Mouse (Mus musculus) neural tube, embryonic 11.5 days (tissue): ENCODE measurements at regions not wholly inside any gene's neighbourhood (a gene's known extent, or its start where the extent isn't known, plus 50 kb on each side); places are given as distances from the start of the nearest gene placed in this dataset.

Source experiments
- ATAC-seq: fragments of 200-750 bp; cut with Nextera tagmentation; 2 replicates; pipeline ENCODE4 v1.8.0; 2017; ENCODE audit warnings: moderate number of reproducible peaks, mild to moderate bottlenecking, moderate TSS enrichment, moderate library complexity; ENCODE audit not compliant: insufficient read depth, low FRiP score, low TSS enrichment
- DNase-seq: peaks from one replicate; pipeline ENCODE4 v3.0.0-alpha.2; 2015; ENCODE audit warnings: low spot score
- H3K27ac ChIP-seq: fragments of 300-500 bp; sonication (generic); 2 replicates; pipeline ENCODE4 v1.5.1; 2014; ENCODE audit warnings: low read depth, mild to moderate bottlenecking, low read length
- H3K27me3 ChIP-seq: fragments of 300-500 bp; sonication (generic); 2 replicates; pipeline ENCODE4 v1.6.1; 2014; ENCODE audit warnings: mild to moderate bottlenecking, low read length, mixed read lengths; ENCODE audit not compliant: control insufficient read depth, insufficient read depth
- H3K36me3 ChIP-seq: fragments of 300-500 bp; sonication (generic); 2 replicates; pipeline ENCODE4 v1.6.1; 2014; ENCODE audit warnings: mild to moderate bottlenecking, low read length, moderate library complexity, mixed read lengths; ENCODE audit not compliant: control insufficient read depth, insufficient read depth
- H3K4me1 ChIP-seq: fragments of 300-500 bp; sonication (generic); 2 replicates; pipeline ENCODE4 v1.6.1; 2014; ENCODE audit warnings: low read length, mixed read lengths; ENCODE audit not compliant: control insufficient read depth, insufficient read depth
- H3K4me2 ChIP-seq: fragments of 300-500 bp; sonication (generic); 2 replicates; pipeline ENCODE4 v1.6.1; 2014; ENCODE audit warnings: low read depth, mild to moderate bottlenecking, moderate library complexity
- H3K4me3 ChIP-seq: fragments of 300-500 bp; sonication (generic); 2 replicates; pipeline ENCODE4 v1.5.1; 2014; ENCODE audit warnings: low read depth, low read length
- H3K9ac ChIP-seq: fragments of 300-500 bp; sonication (generic); 2 replicates; pipeline ENCODE4 v1.6.1; 2014; ENCODE audit warnings: mild to moderate bottlenecking, low read length
- H3K9me3 ChIP-seq: fragments of 300-500 bp; sonication (generic); 2 replicates; pipeline ENCODE4 v1.6.1; 2016; ENCODE audit warnings: low read length; ENCODE audit not compliant: control insufficient read depth
- WGBS: fragments of 180-500 bp; shearing (Covaris S2); extraction: QIAGEN DNeasy Blood & Tissue Kit; methylation state at CpG from one replicate; pipeline ENCODE4 v1.1.7; 2014; 5-methylcytosine and 5-hydroxymethylcytosine counted together

GRCm38 (mm10) chr13:57212251-57212650 lies 316.5 kb upstream of the Trpc7 start:
- Histone ChIP-seq H3K4me1 (peaks cover 6% of the 10 kb centered on the region), H3K9ac (no peak overlapping the region), H3K27me3 (no peaks in the 10 kb centered on the region), H3K4me2 (no peak overlapping the region), H3K4me3 (no peak overlapping the region), H3K9me3 (no peaks in the 10 kb centered on the region), H3K36me3 (no peaks in the 10 kb centered on the region), H3K27ac (no peak overlapping the region)
- 76% methylated on average over 1 of the region's 1 CpGs for WGBS
- no peak for ATAC-seq
- no peak for DNase-seq

GRCm38 (mm10) chr13:57191195-57191594 lies 295.4 kb upstream of the Trpc7 start:
- no peak overlapping the region for H3K9ac ChIP-seq
- ATAC-seq (no peak), DNase-seq (no peak)
- no peak overlapping the region for H3K4me3 ChIP-seq
- H3K27ac ChIP-seq = no peak overlapping the region
- no peaks in the 10 kb centered on the region for H3K9me3 ChIP-seq
- 76% methylated on average over 3 of the region's 3 CpGs for WGBS
- no peaks in the 10 kb centered on the region for H3K4me1 ChIP-seq
- H3K36me3 ChIP-seq = no peaks in the 10 kb centered on the region
- no peaks in the 10 kb centered on the region for H3K27me3 ChIP-seq
- no peak overlapping the region for H3K4me2 ChIP-seq

GRCm38 (mm10) chr13:57189246-57189645 lies 293.5 kb upstream of the Trpc7 start:
- Histone ChIP-seq H3K36me3 (no peaks in the 10 kb centered on the region), H3K9me3 (no peaks in the 10 kb centered on the region), H3K4me3 (no peak overlapping the region), H3K4me1 (no peaks in the 10 kb centered on the region), H3K4me2 (no peak overlapping the region), H3K9ac (no peak overlapping the region), H3K27me3 (no peaks in the 10 kb centered on the region), H3K27ac (no peak overlapping the region)
- DNase-seq (no peak), ATAC-seq (no peak)
- 25% methylated on average over 3 of the region's 3 CpGs for WGBS

GRCm38 (mm10) chr13:57186168-57186567 lies 290.4 kb upstream of the Trpc7 start:
- no peaks in the 10 kb centered on the region for H3K36me3 ChIP-seq
- DNase-seq (no peak), ATAC-seq (no peak)
- no peak overlapping the region for H3K4me2 ChIP-seq
- WGBS = 76% methylated on average over 2 of the region's 2 CpGs
- no peaks in the 10 kb centered on the region for H3K4me1 ChIP-seq
- H3K27me3 ChIP-seq = no peaks in the 10 kb centered on the region
- H3K9ac ChIP-seq = no peak overlapping the region
- H3K9me3 ChIP-seq = no peaks in the 10 kb centered on the region
- H3K27ac ChIP-seq = no peak overlapping the region
- no peak overlapping the region for H3K4me3 ChIP-seq

DNA sequence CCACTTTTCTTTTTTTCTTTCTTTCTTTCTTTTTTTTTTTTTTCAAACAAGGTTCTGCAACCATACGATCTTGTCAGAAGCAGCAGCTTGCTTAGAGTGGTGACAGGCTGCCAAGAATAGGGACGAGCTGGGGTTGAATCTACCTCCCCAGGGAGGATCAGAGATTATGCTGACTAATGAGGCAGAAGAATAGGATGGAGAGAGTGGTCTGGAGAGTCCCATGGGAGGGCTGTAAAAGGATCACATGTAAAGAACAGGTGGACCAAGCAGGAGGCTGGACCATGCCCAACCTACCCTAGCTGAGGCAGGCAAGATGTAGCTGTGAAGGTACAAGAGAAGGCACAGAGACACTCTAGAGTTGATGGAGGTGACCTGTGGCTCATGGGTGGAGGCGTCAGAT lies 274.4 kb upstream of the Trpc7 start:
- Histone ChIP-seq H3K4me3 (no peak overlapping the region), H3K27ac (no peak overlapping the region), H3K36me3 (no peaks in the 10 kb centered on the region), H3K9me3 (no peaks in the 10 kb centered on the region), H3K4me2 (no peak overlapping the region), H3K9ac (no peak overlapping the region), H3K27me3 (no peaks in the 10 kb centered on the region), H3K4me1 (no peaks in the 10 kb centered on the region)
- WGBS = 75% methylated on average over 3 of the region's 3 CpGs
- no peak for ATAC-seq
- DNase-seq = no peak

- Histone ChIP-seq H3K9ac (no peak overlapping the region), H3K4me3 (no peak overlapping the region), H3K27ac (no peak overlapping the region), H3K36me3 (no peaks in the 10 kb centered on the region), H3K4me2 (no peak overlapping the region), H3K27me3 (no peaks in the 10 kb centered on the region), H3K9me3 (no peaks in the 10 kb centered on the region), H3K4me1 (no peaks in the 10 kb centered on the region)
- 91% methylated on average over 2 of the region's 2 CpGs for WGBS
- DNase-seq = no peak
- ATAC-seq = no peak
These were observed 273.8 kb upstream of the Trpc7 start for GRCm38 (mm10) chr13:57169621-57170020.

DNA sequence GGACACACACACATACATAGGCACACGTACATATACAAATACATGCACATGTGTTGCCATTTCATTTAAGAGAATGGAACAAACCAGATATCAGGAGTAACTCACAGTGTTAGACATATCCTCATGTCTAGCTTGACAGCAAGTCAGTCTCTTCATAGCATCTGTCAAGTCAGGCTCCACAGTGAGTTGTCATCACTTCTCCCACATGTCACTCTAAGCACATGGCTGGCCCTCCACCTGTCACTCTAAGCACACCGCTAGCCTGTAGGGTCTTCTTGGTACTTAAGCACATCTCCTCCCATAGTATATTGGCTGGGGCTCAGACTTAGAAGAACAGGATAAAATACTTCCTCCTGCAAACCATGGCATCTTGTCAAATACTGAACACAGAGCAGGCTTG lies 269.6 kb upstream of the Trpc7 start:
- Histone ChIP-seq H3K27ac (no peak overlapping the region), H3K27me3 (no peaks in the 10 kb centered on the region), H3K9ac (no peak overlapping the region), H3K9me3 (no peaks in the 10 kb centered on the region), H3K4me1 (no peaks in the 10 kb centered on the region), H3K4me3 (no peak overlapping the region), H3K4me2 (no peak overlapping the region), H3K36me3 (no peaks in the 10 kb centered on the region)
- 92% methylated on average over 2 of the region's 2 CpGs for WGBS
- ATAC-seq (no peak), DNase-seq (no peak)

GRCm38 (mm10) chr13:57152787-57153186 lies 257.0 kb upstream of the Trpc7 start:
- H3K4me1 ChIP-seq = no peaks in the 10 kb centered on the region
- H3K9ac ChIP-seq = no peak overlapping the region
- DNase-seq = no peak
- no peak for ATAC-seq
- H3K27ac ChIP-seq = no peak overlapping the region
- H3K9me3 ChIP-seq = no peaks in the 10 kb centered on the region
- H3K4me3 ChIP-seq = no peak overlapping the region
- H3K27me3 ChIP-seq = no peaks in the 10 kb centered on the region
- no peak overlapping the region for H3K4me2 ChIP-seq
- H3K36me3 ChIP-seq = no peaks in the 10 kb centered on the region
- WGBS = 62% methylated on average over 5 of the region's 5 CpGs

DNA sequence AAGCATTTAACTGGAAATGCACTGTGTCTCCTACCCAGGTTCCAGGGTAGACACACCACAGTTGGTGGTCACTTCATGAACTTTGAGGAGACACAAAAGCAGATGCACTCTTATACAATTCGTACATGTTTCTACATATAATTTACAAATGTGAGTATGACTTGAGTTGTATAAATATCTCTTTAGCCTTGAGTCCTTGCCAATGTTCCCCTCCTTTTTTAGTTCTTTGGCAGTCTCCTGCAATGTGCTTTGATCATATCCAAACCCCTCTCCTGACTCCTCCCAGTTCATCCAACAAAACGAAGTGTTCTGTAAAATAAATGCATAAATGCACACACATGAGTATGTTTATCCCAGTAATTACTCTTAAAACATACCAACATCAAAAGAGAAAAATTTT lies 251.8 kb upstream of the Trpc7 start:
- Histone ChIP-seq H3K9me3 (no peaks in the 10 kb centered on the region), H3K36me3 (no peaks in the 10 kb centered on the region), H3K4me2 (no peak overlapping the region), H3K4me3 (no peak overlapping the region), H3K27me3 (no peaks in the 10 kb centered on the region), H3K27ac (no peak overlapping the region), H3K9ac (no peak overlapping the region), H3K4me1 (no peaks in the 10 kb centered on the region)
- DNase-seq (no peak), ATAC-seq (no peak)
- WGBS = 79% methylated on average over 2 of the region's 2 CpGs
